Mouse (Mus musculus) lung, adult 2 months (tissue): ENCODE measurements at regions not wholly inside any gene's neighbourhood (a gene's known extent, or its start where the extent isn't known, plus 50 kb on each side); places are given as distances from the start of the nearest gene placed in this dataset.

Experiments
- DNase-seq: peaks from one replicate; pipeline ENCODE4 v3.0.0; 2022
- H3K4me1 ChIP-seq: fragments of 200-500 bp; 2 replicates; pipeline ENCODE4 v1.6.1; 2011; ENCODE audit warnings: low read length; ENCODE audit not compliant: control insufficient read depth, insufficient read depth
- H3K4me3 ChIP-seq: fragments of 200-500 bp; replicated peaks from 2 replicates; pipeline ENCODE3; 2011; ENCODE audit warnings: low read depth, mild to moderate bottlenecking, control low read depth, low read length; ENCODE audit errors: extremely low read depth
- CTCF ChIP-seq: fragments of 200-500 bp; IDR thresholded peaks from 2 replicates; pipeline ENCODE4 v1.5.1; 2011; ENCODE audit warnings: mild to moderate bottlenecking, low read length, control low read depth; ENCODE audit not compliant: insufficient read depth
- POLR2A ChIP-seq: fragments of 200-500 bp; IDR thresholded peaks from 2 replicates; pipeline ENCODE4 v1.6.1; 2011; ENCODE audit warnings: low read depth, mild to moderate bottlenecking, control low read depth, low read length, borderline replicate concordance; ENCODE audit errors: extremely low read depth
- WGBS: fragments of 180-500 bp; shearing (Covaris S2); methylation state at CpG from one replicate; pipeline ENCODE4 v1.1.7; 2018; 5-methylcytosine and 5-hydroxymethylcytosine counted together

GRCm38 (mm10) chr5:16424745-16425144 is 128.6 kb upstream of the Hgf start:
- TF ChIP-seq POLR2A: no peak
- no peak for TF ChIP-seq CTCF
- 90% methylated on average over 4 of the region's 4 CpGs for WGBS
- Histone ChIP-seq H3K4me3 (no peak overlapping the region), H3K4me1 (no peaks in the 10 kb centered on the region)
- no peak for DNase-seq

DNA sequence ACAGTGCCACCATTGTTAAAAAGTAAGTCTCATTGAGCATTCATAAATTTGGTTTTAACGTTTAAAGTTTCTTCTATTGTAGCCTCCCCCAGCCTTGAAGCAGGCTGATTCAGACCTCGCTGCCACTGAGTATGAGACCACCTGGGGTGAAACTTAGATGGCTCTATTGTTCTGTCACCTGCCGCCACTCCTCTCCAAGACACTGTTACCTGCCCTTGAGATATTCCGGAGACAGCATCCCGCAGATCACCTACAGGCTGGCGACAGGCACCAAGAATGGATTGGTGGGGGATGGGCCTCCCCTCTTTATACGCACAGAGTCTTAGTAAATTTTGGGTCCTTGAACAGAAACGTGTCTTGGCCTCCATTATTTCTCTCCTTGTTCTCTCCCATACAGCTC is 128.0 kb upstream of the Hgf start:
- TF ChIP-seq CTCF (no peak), POLR2A (no peak)
- H3K4me1 ChIP-seq: no peaks in the 10 kb centered on the region
- no peak for DNase-seq
- H3K4me3 ChIP-seq: no peak overlapping the region
- WGBS: 68% methylated on average over 8 of the region's 8 CpGs

- DNase-seq: no peak
- Histone ChIP-seq H3K4me1 (no peaks in the 10 kb centered on the region), H3K4me3 (no peak overlapping the region)
- no peak for TF ChIP-seq CTCF
- TF ChIP-seq POLR2A: no peak
- WGBS: 57% methylated on average over 2 of the region's 2 CpGs
Measured at GRCm38 (mm10) chr5:16426306-16426705, 127.0 kb upstream of the Hgf start.

GRCm38 (mm10) chr5:16434586-16434985 is 118.7 kb upstream of the Hgf start:
- no peaks in the 10 kb centered on the region for H3K4me1 ChIP-seq
- WGBS: 85% methylated on average over 3 of the region's 3 CpGs
- TF ChIP-seq CTCF (no peak), POLR2A (no peak)
- DNase-seq: no peak
- H3K4me3 ChIP-seq: no peak overlapping the region

- TF ChIP-seq POLR2A: no peak
- Histone ChIP-seq H3K4me3 (no peak overlapping the region), H3K4me1 (no peaks in the 10 kb centered on the region)
- DNase-seq: no peak
- WGBS: 63% methylated on average over 1 of the region's 1 CpGs
Measured at GRCm38 (mm10) chr5:16445056-16445455, 108.2 kb upstream of the Hgf start.

DNA sequence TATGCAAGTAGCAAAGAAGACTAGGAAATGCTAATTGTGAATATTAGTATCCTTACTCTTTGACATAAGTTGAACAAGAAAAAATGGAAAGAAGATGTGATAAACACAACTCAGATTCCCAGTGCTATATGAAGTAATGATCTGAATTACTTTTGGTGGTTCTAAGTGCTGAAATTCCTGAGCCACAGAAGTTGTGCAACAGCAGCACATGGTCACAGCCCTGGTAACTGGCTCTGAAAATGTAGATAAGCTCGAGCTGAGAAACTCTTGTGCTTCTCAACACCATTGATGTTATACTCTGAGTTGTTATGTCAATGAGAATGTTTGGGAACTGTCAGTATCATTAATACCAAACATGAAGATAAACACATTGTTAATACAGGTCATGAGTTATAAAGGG is 106.3 kb upstream of the Hgf start:
- 28% methylated on average over 1 of the region's 1 CpGs for WGBS
- no peak for TF ChIP-seq POLR2A
- TF ChIP-seq CTCF: no peak
- H3K4me1 ChIP-seq: no peaks in the 10 kb centered on the region

GRCm38 (mm10) chr5:16461795-16462194 is 91.5 kb upstream of the Hgf start:
- no peak overlapping the region for H3K4me3 ChIP-seq
- DNase-seq: no peak
- TF ChIP-seq CTCF (no peak), POLR2A (no peak)
- WGBS: 78% methylated on average over 2 of the region's 2 CpGs
- H3K4me1 ChIP-seq: no peaks in the 10 kb centered on the region

More for the DNA sequence above, 106.3 kb upstream of the Hgf start:
- DNase-seq: no peak
- no peak overlapping the region for H3K4me3 ChIP-seq

DNA sequence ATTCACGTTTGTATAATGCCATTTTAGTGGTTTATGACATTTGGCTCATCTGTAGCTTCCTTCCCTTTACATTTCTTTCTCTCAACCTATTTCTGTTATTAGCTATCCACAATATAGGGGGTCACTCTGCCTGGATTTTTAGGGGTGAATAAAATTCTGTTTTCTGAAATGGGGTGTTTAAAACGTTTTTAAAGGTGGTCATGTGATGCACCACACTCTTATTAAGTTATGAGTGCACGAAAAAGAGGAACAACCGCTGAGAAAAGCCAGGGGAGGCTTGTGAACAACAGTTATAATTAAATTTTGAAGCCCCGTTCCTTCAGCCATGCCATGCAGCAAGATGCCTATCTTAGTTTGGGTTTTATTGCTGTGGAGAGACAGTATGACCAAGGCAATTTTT is 87.0 kb upstream of the Hgf start:
- 66% methylated on average over 5 of the region's 5 CpGs for WGBS
- DNase-seq: no peak
- no peak for TF ChIP-seq CTCF
- no peak for TF ChIP-seq POLR2A
- Histone ChIP-seq H3K4me1 (0 out of 2 replicates have a peak, but pooled peaks cover 2% of the 10 kb centered on the region), H3K4me3 (no peak overlapping the region)

DNA sequence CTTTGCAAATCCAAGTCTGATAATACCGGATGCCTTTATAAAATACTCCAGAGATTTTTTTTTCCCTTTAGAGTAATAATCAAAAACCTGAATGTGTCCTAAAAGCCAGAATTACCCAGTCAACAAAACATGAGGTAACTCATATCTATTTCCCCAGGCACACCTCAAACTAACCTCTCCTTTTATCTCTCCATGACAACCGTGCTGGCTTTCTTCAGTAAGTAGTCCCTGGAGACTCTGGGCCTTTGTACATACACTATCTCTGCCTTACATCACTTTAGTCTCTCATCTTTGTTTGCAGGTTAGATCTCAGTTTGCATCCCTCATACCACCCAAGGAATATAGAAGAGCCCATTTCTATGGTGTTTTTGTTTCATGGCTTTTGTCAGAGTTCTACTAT is 84.7 kb upstream of the Hgf start:
- 69% methylated on average over 2 of the region's 2 CpGs for WGBS
- no peak for TF ChIP-seq CTCF
- no peak for TF ChIP-seq POLR2A
- DNase-seq: no peak
- H3K4me1 ChIP-seq: 0 out of 2 replicates have a peak, but pooled peaks cover 2% of the 10 kb centered on the region
- H3K4me3 ChIP-seq: no peak overlapping the region

DNA sequence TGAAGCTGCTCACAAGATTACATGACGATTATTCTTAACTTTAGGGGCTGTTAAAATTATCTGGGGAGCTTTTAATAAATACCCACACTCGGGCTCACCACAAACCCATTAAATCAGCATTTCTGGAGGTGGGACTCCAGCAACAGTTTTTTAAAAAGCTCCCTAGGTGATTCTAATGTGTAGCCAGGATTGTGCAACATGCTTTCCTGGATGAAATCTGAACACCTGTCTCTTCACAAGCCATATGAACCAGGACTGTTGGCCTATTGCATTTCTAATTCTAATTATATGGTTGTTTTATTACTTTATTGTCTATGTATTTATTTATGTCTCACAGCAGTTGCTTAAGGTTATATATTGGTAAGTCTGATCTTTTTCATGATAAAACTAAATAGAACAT is 84.1 kb upstream of the Hgf start:
- 78% methylated on average over 2 of the region's 2 CpGs for WGBS
- TF ChIP-seq CTCF: no peak
- no peak for TF ChIP-seq POLR2A
- no peak for DNase-seq
- Histone ChIP-seq H3K4me1 (0 out of 2 replicates have a peak, but pooled peaks cover 2% of the 10 kb centered on the region), H3K4me3 (no peak overlapping the region)

DNA sequence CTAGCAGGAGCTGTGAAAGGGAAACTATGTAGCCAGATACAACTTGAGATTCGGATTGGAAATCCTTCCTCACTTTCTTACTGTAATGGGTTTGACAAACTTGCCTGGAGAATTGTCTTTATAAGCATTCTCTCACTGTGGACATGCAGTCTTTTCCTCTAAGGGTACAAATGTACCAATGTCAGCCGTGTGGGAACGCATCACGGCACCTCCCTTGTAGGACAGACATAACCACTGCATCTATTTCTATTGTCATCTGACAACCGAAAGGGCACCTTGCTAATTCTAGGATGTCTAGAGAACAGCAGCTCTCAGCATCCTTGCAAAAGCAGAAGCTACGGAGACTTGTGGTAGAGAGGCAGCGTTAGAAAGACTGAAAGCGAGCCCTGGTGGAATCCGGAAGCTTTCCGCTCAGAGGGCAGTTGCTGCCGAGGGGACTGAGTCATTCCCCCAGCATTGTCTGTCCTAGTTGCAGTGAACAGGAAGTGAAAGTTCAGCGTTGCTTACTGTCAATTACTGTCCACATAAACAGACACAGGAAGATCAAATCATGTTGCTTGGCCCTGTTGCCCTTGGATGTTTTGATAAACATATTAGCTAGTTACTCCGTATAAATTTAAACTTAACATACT is 83.5 kb upstream of the Hgf start:
- H3K4me1 ChIP-seq: 0 out of 2 replicates have a peak, but pooled peaks cover 2% of the 10 kb centered on the region
- 21% methylated on average over 13 of the region's 13 CpGs for WGBS
- peak; percentile 20 for DNase-seq
- H3K4me3 ChIP-seq: peak overlapping the region; percentile 55
- TF ChIP-seq CTCF: no peak
- no peak for TF ChIP-seq POLR2A
